Mouse (Mus musculus) spleen, adult 2 months (tissue): ENCODE measurements around the gene Olfr1219. TPM values are rescaled to one million over a fixed set of nuclear protein-coding genes. Genes with fewer than 3 reads are reported as not detected.

Source experiments
- DNase-seq, 2 experiments: peaks; one replicate each; pipeline versions ENCODE4 v3.0.0 to v3.0.0-alpha.2; 2012 to 2021; ENCODE audit warnings: low spot score in 2 of 2, low read depth in 1 of 2
- H3K27ac ChIP-seq: fragments of 200-500 bp; 2 replicates; pipeline ENCODE4 v1.5.1; 2012; ENCODE audit warnings: low read length, inconsistent platforms; ENCODE audit not compliant: insufficient read depth
- H3K27me3 ChIP-seq: fragments of 200-500 bp; 2 replicates; pipeline ENCODE4 v1.6.1; 2012; ENCODE audit warnings: mild to moderate bottlenecking, moderate library complexity, low read length, inconsistent platforms; ENCODE audit not compliant: control insufficient read depth, insufficient read depth
- H3K36me3 ChIP-seq: fragments of 200-500 bp; 2 replicates; pipeline ENCODE4 v1.6.1; 2012; ENCODE audit warnings: mild to moderate bottlenecking, low read length, inconsistent platforms; ENCODE audit not compliant: control insufficient read depth, insufficient read depth
- H3K4me1 ChIP-seq: fragments of 200-500 bp; 2 replicates; pipeline ENCODE4 v1.6.1; 2011; ENCODE audit warnings: inconsistent platforms; ENCODE audit not compliant: control insufficient read depth, insufficient read depth, insufficient read length
- H3K4me3 ChIP-seq: fragments of 200-500 bp; 2 replicates; pipeline ENCODE4 v1.5.1; 2011; ENCODE audit warnings: mild to moderate bottlenecking, inconsistent platforms; ENCODE audit not compliant: insufficient read depth, insufficient read length; ENCODE audit errors: extremely low read depth
- CTCF ChIP-seq: fragments of 200-500 bp; IDR thresholded peaks from 2 replicates; pipeline ENCODE4 v1.5.1; 2011; ENCODE audit warnings: mild to moderate bottlenecking, inconsistent platforms; ENCODE audit not compliant: insufficient read depth, insufficient read length, insufficient replicate concordance; ENCODE audit errors: extremely low read depth
- POLR2A ChIP-seq: fragments of 200-500 bp; IDR thresholded peaks from 2 replicates; pipeline ENCODE4 v1.6.1; 2011; ENCODE audit warnings: low read depth, low read length, inconsistent platforms
- WGBS: fragments of 180-500 bp; shearing (Covaris S2); methylation state at CpG from one replicate; pipeline ENCODE4 v1.1.7; 2018; 5-methylcytosine and 5-hydroxymethylcytosine counted together
- polyA plus RNA-seq: library from polyadenylated mRNA; depleted of rRNA; stranded (reverse); fragments of >200 nt; gene quantifications from 2 replicates; pipeline ENCODE4 v1.2.3, GENCODE M21; 2012; rRNA removed

The Olfr1219 gene
- polyA plus RNA-seq, 1 experiment = not detected

DNA sequence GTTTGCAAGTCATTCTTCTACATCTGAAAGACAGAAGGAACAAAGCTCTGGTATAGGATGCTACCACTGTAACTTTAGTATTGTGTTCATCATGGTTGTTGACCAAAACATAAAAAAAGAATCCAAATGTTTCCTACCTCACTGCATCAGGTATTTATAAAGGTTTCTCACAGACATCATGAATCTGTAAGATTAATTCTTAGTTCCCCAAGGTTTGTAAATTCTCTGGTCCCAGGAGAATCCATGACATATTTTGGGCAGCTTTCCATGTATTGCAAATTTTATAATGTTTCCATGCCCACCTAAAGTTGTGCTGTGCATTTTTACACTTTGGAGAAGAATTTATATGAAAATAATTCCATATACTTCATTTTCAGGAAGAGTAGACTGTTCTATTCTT, 22.2 kb downstream of the Olfr1219 start, which contains the start of gene Olfr1218:
Gene Olfr1218 (minus strand): TSS at position 101 of the 400 bp plus-strand sequence.
- no peak for DNase-seq
- H3K27me3 ChIP-seq = no peaks in the 10 kb centered on the region

DNA sequence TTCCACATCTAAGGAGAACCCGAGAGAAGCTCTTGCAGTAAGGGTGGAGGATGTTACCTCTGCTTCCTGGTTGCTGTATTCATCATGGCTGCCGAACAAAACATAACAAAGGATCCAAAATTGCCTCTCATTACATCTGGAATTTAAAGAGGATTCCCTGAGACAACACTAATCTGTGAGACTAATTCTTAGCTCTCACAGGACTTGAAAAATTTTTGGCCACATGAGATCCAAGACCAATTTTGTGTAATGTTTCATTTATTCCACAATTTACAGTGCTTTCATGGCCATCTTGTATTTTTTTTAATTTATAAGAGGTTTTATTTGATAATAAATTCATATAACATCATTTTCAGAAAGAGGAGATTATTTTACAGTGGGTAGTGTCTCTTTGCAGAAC, 51.3 kb downstream of the Olfr1219 start, which contains the start of gene Olfr1217:
Gene Olfr1217 (minus strand): TSS at position 101 of the 400 bp plus-strand sequence.
- Histone ChIP-seq H3K4me3 (no peak within 1 kb of the TSS), H3K4me1 (no peaks in the 10 kb centered on the region), H3K27ac (no peak within 1 kb of the TSS), H3K27me3 (no peaks in the 10 kb centered on the region), H3K36me3 (no peaks in the 10 kb centered on the region)
- WGBS = 59% methylated on average over 2 of the region's 2 CpGs
- DNase-seq = no peak
- no peak for TF ChIP-seq POLR2A
- no peak for TF ChIP-seq CTCF

More for the DNA sequence above, 22.2 kb downstream of the Olfr1219 start, which contains the start of gene Olfr1218:
- Histone ChIP-seq H3K36me3 (no peaks in the 10 kb centered on the region), H3K27ac (no peak within 1 kb of the TSS), H3K4me1 (no peaks in the 10 kb centered on the region), H3K4me3 (no peak within 1 kb of the TSS)
- TF ChIP-seq POLR2A = no peak
- TF ChIP-seq CTCF = no peak

Other genes with a start within 250 kb of the Olfr1219 start
- not detected in 2 replicates for gene Olfr1204, start 234.2 kb downstream of the Olfr1219 start, polyA plus RNA-seq
- not detected in 2 replicates for gene Olfr1206, start 220.3 kb downstream of the Olfr1219 start, polyA plus RNA-seq
- not detected in 2 replicates for gene Olfr1208, start 181.2 kb downstream of the Olfr1219 start, polyA plus RNA-seq
- not detected in 2 replicates for gene Olfr1209, start 168.4 kb downstream of the Olfr1219 start, polyA plus RNA-seq
- gene Olfr1211, start 145.4 kb downstream of the Olfr1219 start, polyA plus RNA-seq = not detected in 2 replicates
- gene Olfr1212, start 129.5 kb downstream of the Olfr1219 start, polyA plus RNA-seq = not detected in 2 replicates
- gene Gm13762, start 103.2 kb downstream of the Olfr1219 start, polyA plus RNA-seq = not detected in 2 replicates
- not detected in 2 replicates for gene Olfr1214, start 90.9 kb downstream of the Olfr1219 start, polyA plus RNA-seq
- not detected in 2 replicates for gene Olfr1215, start 76.5 kb downstream of the Olfr1219 start, polyA plus RNA-seq
- not detected in 2 replicates for gene Olfr1216, start 65.2 kb downstream of the Olfr1219 start, polyA plus RNA-seq
- gene Olfr1217, start 51.4 kb downstream of the Olfr1219 start, polyA plus RNA-seq = not detected in 2 replicates
- not detected in 2 replicates for gene Olfr1218, start 22.3 kb downstream of the Olfr1219 start, polyA plus RNA-seq
- not detected in 2 replicates for gene Olfr1220, start 23.3 kb upstream of the Olfr1219 start, polyA plus RNA-seq
- not detected in 2 replicates for gene Olfr1221, start 33.8 kb upstream of the Olfr1219 start, polyA plus RNA-seq
- not detected in 2 replicates for gene Olfr1222, start 49.5 kb upstream of the Olfr1219 start, polyA plus RNA-seq
- gene Olfr1223, start 68.0 kb upstream of the Olfr1219 start, polyA plus RNA-seq = not detected in 2 replicates
- gene Olfr1224-ps1, start 80.6 kb upstream of the Olfr1219 start, polyA plus RNA-seq = not detected in 2 replicates
- not detected in 2 replicates for gene Olfr1225, start 91.2 kb upstream of the Olfr1219 start, polyA plus RNA-seq
- not detected in 2 replicates for gene Olfr1226, start 116.5 kb upstream of the Olfr1219 start, polyA plus RNA-seq
- not detected in 2 replicates for gene Olfr1228, start 170.5 kb upstream of the Olfr1219 start, polyA plus RNA-seq
- not detected in 2 replicates for gene Olfr1229, start 204.5 kb upstream of the Olfr1219 start, polyA plus RNA-seq
- gene Olfr1230, start 213.8 kb upstream of the Olfr1219 start, polyA plus RNA-seq = not detected in 2 replicates
- not detected in 2 replicates for gene Olfr1231, start 223.6 kb upstream of the Olfr1219 start, polyA plus RNA-seq
- gene Olfr1232, start 246.2 kb upstream of the Olfr1219 start, polyA plus RNA-seq = not detected in 2 replicates